Mouse (Mus musculus): ENCODE measurements around the gene Dpp8. TPM values are rescaled to one million over a fixed set of nuclear protein-coding genes. Genes with fewer than 3 reads are reported as not detected.

Gene Dpp8
- polyA plus RNA-seq, 1 experiment from 2014 or later: 59.0 TPM

GRCm38 (mm10) chr9:65122545-65122944, 90.3 kb downstream of the Dpp8 start:
- H3K36me3 ChIP-seq: peaks cover 43% of the 10 kb centered on the region
- H3K4me2 ChIP-seq (replicated peaks): no peak overlapping the region
- H3K4me1 ChIP-seq: peaks cover 13% of the 10 kb centered on the region
- 23% methylated on average over 18 of the region's 18 CpGs for WGBS
- H3K4me3 ChIP-seq: no peak overlapping the region
- ATAC-seq (ENCODE audit: low FRiP score, low read depth): no peak
- no peak overlapping the region; the same call in 1 of the 2 replicates for H3K9ac ChIP-seq (replicated peaks)
- peaks cover 49% of the 10 kb centered on the region for H3K27me3 ChIP-seq
- H3K27ac ChIP-seq (replicated peaks): no peak overlapping the region
- no peaks in the 10 kb centered on the region for H3K9me3 ChIP-seq

GRCm38 (mm10) chr9:65123552-65124168, 91.4 kb downstream of the Dpp8 start:
- peak; percentile 59 for ATAC-seq (ENCODE audit: low FRiP score, low read depth)
- 2% methylated on average over 48 of the region's 48 CpGs for WGBS
- Histone ChIP-seq H3K4me2 (replicated peaks) (peak overlapping the region; percentile 80), H3K4me3 (peak overlapping the region; percentile 44), H3K4me1 (peaks cover 21% of the 10 kb centered on the region), H3K36me3 (peaks cover 32% of the 10 kb centered on the region), H3K27ac (replicated peaks) (no peak overlapping the region), H3K9ac (replicated peaks) (peak overlapping the region; percentile 72), H3K9me3 (no peaks in the 10 kb centered on the region), H3K27me3 (peaks cover 55% of the 10 kb centered on the region)

GRCm38 (mm10) chr9:65128123-65128815, 96.1 kb downstream of the Dpp8 start:
- Histone ChIP-seq H3K9me3 (no peaks in the 10 kb centered on the region), H3K27me3 (peaks cover 35% of the 10 kb centered on the region), H3K4me1 (peaks cover 21% of the 10 kb centered on the region), H3K36me3 (peaks cover 49% of the 10 kb centered on the region), H3K9ac (replicated peaks) (0 out of 2 replicates have a peak overlapping the region, but pooled peaks have one; percentile 20), H3K27ac (replicated peaks) (no peak overlapping the region), H3K4me3 (no peak overlapping the region), H3K4me2 (replicated peaks) (peak overlapping the region; percentile 28)
- ATAC-seq (ENCODE audit: low FRiP score, low read depth): peak; percentile 66
- WGBS: 7% methylated on average over 25 of the region's 25 CpGs

GRCm38 (mm10) chr9:65131717-65132116, 99.5 kb downstream of the Dpp8 start:
- Histone ChIP-seq H3K4me3 (no peak overlapping the region), H3K4me1 (peaks cover 31% of the 10 kb centered on the region), H3K27ac (replicated peaks) (no peak overlapping the region), H3K36me3 (peaks cover 39% of the 10 kb centered on the region), H3K9ac (replicated peaks) (no peak overlapping the region), H3K9me3 (no peaks in the 10 kb centered on the region), H3K4me2 (replicated peaks) (no peak overlapping the region), H3K27me3 (peaks cover 36% of the 10 kb centered on the region)
- WGBS: 82% methylated on average over 5 of the region's 5 CpGs
- ATAC-seq (ENCODE audit: low FRiP score, low read depth): no peak

Other genes with a start within 250 kb of the Dpp8 start
- 10.4 and 12.3 TPM in 2 replicates for gene Dennd4a, start 221.1 kb upstream of the Dpp8 start, polyA plus RNA-seq (2016; fragmentation: Nextera tagmentation; extraction: Ambion mirVana)
- not detected in 2 replicates for gene Slc24a1, start 80.8 kb upstream of the Dpp8 start, polyA plus RNA-seq (2016; fragmentation: Nextera tagmentation; extraction: Ambion mirVana)
- 58.4 and 60.4 TPM in 2 replicates for gene Ints14, start 71.5 kb upstream of the Dpp8 start, polyA plus RNA-seq (2016; fragmentation: Nextera tagmentation; extraction: Ambion mirVana)
- 148 and 157 TPM in 2 replicates for gene Hacd3, start 10.7 kb upstream of the Dpp8 start, polyA plus RNA-seq (2016; fragmentation: Nextera tagmentation; extraction: Ambion mirVana)
- gene Igdcc4, start 69.1 kb downstream of the Dpp8 start, polyA plus RNA-seq (2016; fragmentation: Nextera tagmentation; extraction: Ambion mirVana): 18.2 and 19.5 TPM in 2 replicates
- gene Igdcc3, start 108.8 kb downstream of the Dpp8 start, polyA plus RNA-seq (2016; fragmentation: Nextera tagmentation; extraction: Ambion mirVana): 62.1 and 74.7 TPM in 2 replicates
- gene Parp16, start 162.9 kb downstream of the Dpp8 start, polyA plus RNA-seq (2016; fragmentation: Nextera tagmentation; extraction: Ambion mirVana): 5.6 and 6.5 TPM in 2 replicates
- gene Cilp, start 232.8 kb downstream of the Dpp8 start, polyA plus RNA-seq (2016; fragmentation: Nextera tagmentation; extraction: Ambion mirVana): 0.09 and 0.11 TPM in 2 replicates